Mouse (Mus musculus): ENCODE results near the gene F10. TPM values are rescaled to one million over a fixed set of nuclear protein-coding genes. Genes with fewer than 3 reads are reported as not detected.

Gene F10
- polyA plus RNA-seq (2014; fragmentation: Nextera tagmentation; extraction: Ambion mirVana), result 0.34 and 0.43 TPM in 2 replicates

DNA sequence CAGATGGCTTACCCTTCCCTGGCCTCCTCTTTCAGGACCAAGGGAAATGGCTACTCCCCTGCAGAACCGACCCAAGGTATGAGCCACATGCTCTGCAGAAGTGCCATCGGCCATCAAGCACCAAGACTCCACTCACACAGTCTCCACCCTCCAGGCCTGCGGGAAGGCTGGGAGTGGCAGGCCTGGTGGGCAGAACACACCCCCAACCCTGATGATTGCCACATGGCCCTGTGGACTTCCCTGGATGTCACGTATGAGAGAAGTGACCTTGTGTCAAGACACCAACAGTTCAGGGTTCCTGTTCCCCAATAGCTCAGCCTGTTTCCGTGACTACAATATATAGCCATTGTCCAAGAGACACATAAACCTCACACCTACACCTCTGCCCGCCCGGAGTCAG is at the start of gene F10:
Gene F10 (plus strand): TSS at position 294 of the 400 bp plus-strand sequence.
- Histone ChIP-seq H3K9ac (ENCODE audit: low read depth, low read length) (no peak within 1 kb of the TSS), H3K4me2 (replicated peaks; ENCODE audit: low read depth, low read length) (no peak within 1 kb of the TSS), H3K4me1 (ENCODE audit: control insufficient read depth, insufficient read depth, low read length) (peaks cover 5% of the 10 kb centered on the region; the same call in 1 of the 2 replicates), H3K36me3 (ENCODE audit: control insufficient read depth, insufficient read depth, low read length) (no peaks in the 10 kb centered on the region), H3K27me3 (ENCODE audit: control insufficient read depth, insufficient read depth, low read length) (no peaks in the 10 kb centered on the region), H3K9me3 (ENCODE audit: control insufficient read depth, low read length) (no peaks in the 10 kb centered on the region), H3K27ac (ENCODE audit: low read depth, low read length) (no peak within 1 kb of the TSS), H3K4me3 (ENCODE audit: low read length) (no peak within 1 kb of the TSS)
- no peak for ATAC-seq (ENCODE audit: low FRiP score, low TSS enrichment)
- WGBS, result 69% methylated on average over 7 of the region's 7 CpGs

GRCm38 (mm10) chr8:12987571-12987970 is 49.5 kb upstream of the F10 start:
- H3K36me3 ChIP-seq (ENCODE audit: control insufficient read depth, insufficient read depth, low read length), result peaks cover 10% of the 10 kb centered on the region; the same call in 1 of the 2 replicates
- H3K9me3 ChIP-seq (ENCODE audit: control insufficient read depth, low read length), result no peaks in the 10 kb centered on the region
- no peaks in the 10 kb centered on the region for H3K4me1 ChIP-seq (ENCODE audit: control insufficient read depth, insufficient read depth, low read length)
- H3K9ac ChIP-seq (ENCODE audit: low read depth, low read length), result no peak overlapping the region
- H3K27me3 ChIP-seq (ENCODE audit: control insufficient read depth, insufficient read depth, low read length), result no peaks in the 10 kb centered on the region
- no peak overlapping the region for H3K27ac ChIP-seq (ENCODE audit: low read depth, low read length)
- H3K4me3 ChIP-seq (ENCODE audit: low read length), result no peak overlapping the region
- ATAC-seq (ENCODE audit: low FRiP score, low TSS enrichment), result no peak
- H3K4me2 ChIP-seq (replicated peaks; ENCODE audit: low read depth, low read length), result no peak overlapping the region
- WGBS, result 92% methylated on average over 8 of the region's 8 CpGs

DNA sequence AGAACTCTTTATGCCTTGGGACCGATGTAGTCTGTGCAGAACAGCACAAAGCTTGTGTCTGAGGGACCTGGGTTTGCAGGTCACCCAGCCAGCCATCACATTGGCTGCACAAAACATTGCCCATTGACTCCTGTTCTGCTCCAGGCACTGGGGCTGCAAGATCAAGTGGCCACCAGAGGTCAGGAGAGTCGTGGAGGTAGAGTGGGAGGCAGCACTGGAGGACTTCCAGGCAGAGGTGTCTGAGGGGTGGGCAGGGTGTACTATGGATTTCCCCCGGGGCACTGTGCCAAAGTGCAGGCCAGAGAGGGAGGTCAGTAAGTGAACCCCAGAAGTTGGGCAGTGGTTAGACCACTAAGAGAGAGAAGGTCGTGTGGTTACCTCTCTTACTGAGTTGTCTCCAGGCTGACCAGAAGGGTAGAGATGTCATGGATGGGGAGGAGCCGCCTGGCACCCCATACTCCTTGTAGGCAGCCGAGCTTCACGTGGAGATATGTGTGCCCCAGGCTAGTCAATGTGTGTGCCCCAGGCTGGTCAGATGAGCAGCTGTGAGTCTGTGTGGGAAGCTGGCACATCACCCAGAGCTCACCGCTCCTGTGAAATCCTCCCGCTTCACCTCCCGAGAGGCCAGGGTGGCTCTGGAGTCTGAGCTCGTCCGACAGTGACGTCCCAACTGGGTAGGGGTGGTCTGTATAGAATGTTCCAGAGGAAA is 48.2 kb upstream of the F10 start:
- Histone ChIP-seq H3K27ac (ENCODE audit: low read depth, low read length) (no peak overlapping the region), H3K9me3 (ENCODE audit: control insufficient read depth, low read length) (no peaks in the 10 kb centered on the region), H3K9ac (ENCODE audit: low read depth, low read length) (no peak overlapping the region), H3K27me3 (ENCODE audit: control insufficient read depth, insufficient read depth, low read length) (no peaks in the 10 kb centered on the region), H3K4me3 (ENCODE audit: low read length) (no peak overlapping the region), H3K4me2 (replicated peaks; ENCODE audit: low read depth, low read length) (no peak overlapping the region), H3K4me1 (ENCODE audit: control insufficient read depth, insufficient read depth, low read length) (no peaks in the 10 kb centered on the region), H3K36me3 (ENCODE audit: control insufficient read depth, insufficient read depth, low read length) (peaks cover 10% of the 10 kb centered on the region; the same call in 1 of the 2 replicates)
- ATAC-seq (ENCODE audit: low FRiP score, low TSS enrichment), result no peak
- 81% methylated on average over 13 of the region's 13 CpGs for WGBS

- Histone ChIP-seq H3K9ac (ENCODE audit: low read depth, low read length) (no peak overlapping the region), H3K27ac (ENCODE audit: low read depth, low read length) (no peak overlapping the region), H3K4me1 (ENCODE audit: control insufficient read depth, insufficient read depth, low read length) (peaks cover 10% of the 10 kb centered on the region), H3K4me3 (ENCODE audit: low read length) (no peak overlapping the region), H3K36me3 (ENCODE audit: control insufficient read depth, insufficient read depth, low read length) (0 out of 2 replicates have a peak, but pooled peaks cover 3% of the 10 kb centered on the region), H3K27me3 (ENCODE audit: control insufficient read depth, insufficient read depth, low read length) (no peaks in the 10 kb centered on the region), H3K9me3 (ENCODE audit: control insufficient read depth, low read length) (no peaks in the 10 kb centered on the region), H3K4me2 (replicated peaks; ENCODE audit: low read depth, low read length) (no peak overlapping the region)
- no peak for ATAC-seq (ENCODE audit: low FRiP score, low TSS enrichment)
- 69% methylated on average over 10 of the region's 10 CpGs for WGBS
Observed at GRCm38 (mm10) chr8:12991411-12991810, 45.7 kb upstream of the F10 start.

- Histone ChIP-seq H3K4me3 (ENCODE audit: low read length) (no peak overlapping the region), H3K36me3 (ENCODE audit: control insufficient read depth, insufficient read depth, low read length) (peaks cover 3% of the 10 kb centered on the region; the same call in 1 of the 2 replicates), H3K27me3 (ENCODE audit: control insufficient read depth, insufficient read depth, low read length) (no peaks in the 10 kb centered on the region), H3K4me1 (ENCODE audit: control insufficient read depth, insufficient read depth, low read length) (peaks cover 19% of the 10 kb centered on the region), H3K9me3 (ENCODE audit: control insufficient read depth, low read length) (no peaks in the 10 kb centered on the region), H3K4me2 (replicated peaks; ENCODE audit: low read depth, low read length) (no peak overlapping the region), H3K27ac (ENCODE audit: low read depth, low read length) (no peak overlapping the region), H3K9ac (ENCODE audit: low read depth, low read length) (no peak overlapping the region)
- 55% methylated on average over 5 of the region's 5 CpGs for WGBS
- no peak for ATAC-seq (ENCODE audit: low FRiP score, low TSS enrichment)
Observed at GRCm38 (mm10) chr8:12994468-12994867, 42.6 kb upstream of the F10 start.

GRCm38 (mm10) chr8:12995481-12995880 is 41.6 kb upstream of the F10 start:
- Histone ChIP-seq H3K4me3 (ENCODE audit: low read length) (no peak overlapping the region), H3K9me3 (ENCODE audit: control insufficient read depth, low read length) (no peaks in the 10 kb centered on the region), H3K4me2 (replicated peaks; ENCODE audit: low read depth, low read length) (no peak overlapping the region), H3K36me3 (ENCODE audit: control insufficient read depth, insufficient read depth, low read length) (peaks cover 8% of the 10 kb centered on the region; the same call in 1 of the 2 replicates), H3K9ac (ENCODE audit: low read depth, low read length) (no peak overlapping the region), H3K27ac (ENCODE audit: low read depth, low read length) (no peak overlapping the region), H3K27me3 (ENCODE audit: control insufficient read depth, insufficient read depth, low read length) (no peaks in the 10 kb centered on the region), H3K4me1 (ENCODE audit: control insufficient read depth, insufficient read depth, low read length) (peaks cover 19% of the 10 kb centered on the region)
- 58% methylated on average over 5 of the region's 5 CpGs for WGBS
- ATAC-seq (ENCODE audit: low FRiP score, low TSS enrichment), result no peak

GRCm38 (mm10) chr8:12996831-12997275 is 40.3 kb upstream of the F10 start:
- H3K36me3 ChIP-seq (ENCODE audit: control insufficient read depth, insufficient read depth, low read length), result peaks cover 18% of the 10 kb centered on the region
- peak; percentile 82 for ATAC-seq (ENCODE audit: low FRiP score, low TSS enrichment)
- H3K27ac ChIP-seq (ENCODE audit: low read depth, low read length), result peak overlapping the region; percentile 56; the same call in 1 of the 2 replicates
- H3K4me2 ChIP-seq (replicated peaks; ENCODE audit: low read depth, low read length), result no peak overlapping the region
- H3K9me3 ChIP-seq (ENCODE audit: control insufficient read depth, low read length), result no peaks in the 10 kb centered on the region
- H3K9ac ChIP-seq (ENCODE audit: low read depth, low read length), result no peak overlapping the region
- no peak overlapping the region for H3K4me3 ChIP-seq (ENCODE audit: low read length)
- no peaks in the 10 kb centered on the region for H3K27me3 ChIP-seq (ENCODE audit: control insufficient read depth, insufficient read depth, low read length)
- WGBS, result 16% methylated on average over 8 of the region's 8 CpGs
- peaks cover 19% of the 10 kb centered on the region for H3K4me1 ChIP-seq (ENCODE audit: control insufficient read depth, insufficient read depth, low read length)

DNA sequence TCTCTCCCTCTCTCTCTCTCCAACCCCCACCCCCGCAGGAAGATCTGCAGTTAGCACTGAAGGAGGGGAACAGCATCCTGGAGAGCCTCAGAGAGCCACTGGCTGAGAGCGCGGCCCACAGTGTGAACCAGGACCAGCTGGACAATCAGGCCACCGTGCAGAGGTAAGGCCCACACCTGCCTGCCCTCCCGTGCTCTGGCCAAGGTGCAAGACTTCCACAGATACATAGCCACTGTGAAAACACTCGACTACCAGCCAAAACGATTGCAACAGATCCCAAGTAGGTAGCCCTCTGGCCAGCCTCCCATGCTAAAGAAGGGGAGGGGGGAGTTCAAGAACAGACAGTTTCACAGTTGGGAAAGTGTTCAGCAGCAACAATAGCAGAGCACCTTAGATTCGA is 38.8 kb upstream of the F10 start:
- no peak for ATAC-seq (ENCODE audit: low FRiP score, low TSS enrichment)
- Histone ChIP-seq H3K27me3 (ENCODE audit: control insufficient read depth, insufficient read depth, low read length) (no peaks in the 10 kb centered on the region), H3K4me3 (ENCODE audit: low read length) (no peak overlapping the region), H3K9me3 (ENCODE audit: control insufficient read depth, low read length) (no peaks in the 10 kb centered on the region), H3K36me3 (ENCODE audit: control insufficient read depth, insufficient read depth, low read length) (peaks cover 29% of the 10 kb centered on the region), H3K27ac (ENCODE audit: low read depth, low read length) (no peak overlapping the region), H3K4me1 (ENCODE audit: control insufficient read depth, insufficient read depth, low read length) (peaks cover 19% of the 10 kb centered on the region), H3K4me2 (replicated peaks; ENCODE audit: low read depth, low read length) (no peak overlapping the region), H3K9ac (ENCODE audit: low read depth, low read length) (no peak overlapping the region)
- WGBS, result 64% methylated on average over 8 of the region's 8 CpGs

- Histone ChIP-seq H3K27ac (ENCODE audit: low read depth, low read length) (no peak overlapping the region), H3K36me3 (ENCODE audit: control insufficient read depth, insufficient read depth, low read length) (peaks cover 40% of the 10 kb centered on the region)
- WGBS, result 64% methylated on average over 9 of the region's 9 CpGs
Observed at GRCm38 (mm10) chr8:12999793-13000192, 37.3 kb upstream of the F10 start.

More at GRCm38 (mm10) chr8:12999793-13000192, 37.3 kb upstream of the F10 start:
- Histone ChIP-seq H3K4me2 (replicated peaks; ENCODE audit: low read depth, low read length) (no peak overlapping the region), H3K9me3 (ENCODE audit: control insufficient read depth, low read length) (no peaks in the 10 kb centered on the region), H3K4me3 (ENCODE audit: low read length) (no peak overlapping the region), H3K27me3 (ENCODE audit: control insufficient read depth, insufficient read depth, low read length) (no peaks in the 10 kb centered on the region), H3K9ac (ENCODE audit: low read depth, low read length) (no peak overlapping the region), H3K4me1 (ENCODE audit: control insufficient read depth, insufficient read depth, low read length) (peaks cover 19% of the 10 kb centered on the region)
- ATAC-seq (ENCODE audit: low FRiP score, low TSS enrichment), result no peak
